Mouse (Mus musculus) limb, embryonic 11.5 days (tissue): ENCODE measurements around the gene Knl1. TPM values are rescaled to one million over a fixed set of nuclear protein-coding genes. Genes with fewer than 3 reads are reported as not detected.
"Not testable (repeated sequence)": the region's sequence is repeated elsewhere in the genome, so short reads cannot be mapped to it uniquely, and the experiment has no call there.

Source experiments
- ATAC-seq: fragments of 200-750 bp; cut with Nextera tagmentation; 2 replicates; pipeline ENCODE4 v1.8.0; 2017; ENCODE audit warnings: low read depth; ENCODE audit not compliant: insufficient number of reproducible peaks, low FRiP score, low TSS enrichment
- DNase-seq: peaks from one replicate; pipeline ENCODE4 v3.0.0-alpha.2; 2015; ENCODE audit warnings: low spot score
- H3K27ac ChIP-seq: fragments of 300-500 bp; sonication (generic); replicated peaks from 2 replicates; pipeline ENCODE4 v1.5.1; 2014; ENCODE audit warnings: low read depth, mild to moderate bottlenecking, low read length
- H3K27me3 ChIP-seq: fragments of 300-500 bp; sonication (generic); 2 replicates; pipeline ENCODE4 v1.6.1; 2014; ENCODE audit warnings: mild to moderate bottlenecking, low read length, mixed read lengths; ENCODE audit not compliant: control insufficient read depth, insufficient read depth
- H3K36me3 ChIP-seq: fragments of 300-500 bp; sonication (generic); 2 replicates; pipeline ENCODE4 v1.6.1; 2014; ENCODE audit warnings: mild to moderate bottlenecking, low read length, moderate library complexity, mixed read lengths; ENCODE audit not compliant: control insufficient read depth, insufficient read depth
- H3K4me1 ChIP-seq: fragments of 300-500 bp; sonication (generic); 2 replicates; pipeline ENCODE4 v1.6.1; 2014; ENCODE audit warnings: low read length, mixed read lengths; ENCODE audit not compliant: control insufficient read depth, insufficient read depth
- H3K4me2 ChIP-seq: fragments of 300-500 bp; sonication (generic); 2 replicates; pipeline ENCODE4 v1.6.1; 2014; ENCODE audit warnings: low read depth, mild to moderate bottlenecking, moderate library complexity; ENCODE audit not compliant: severe bottlenecking
- H3K4me3 ChIP-seq: fragments of 300-500 bp; sonication (generic); 2 replicates; pipeline ENCODE4 v1.5.1; 2014; ENCODE audit warnings: low read depth, low read length
- H3K9ac ChIP-seq: fragments of 300-500 bp; sonication (generic); 2 replicates; pipeline ENCODE4 v1.6.1; 2014; ENCODE audit warnings: mild to moderate bottlenecking, low read length
- H3K9me3 ChIP-seq: fragments of 300-500 bp; sonication (generic); 2 replicates; pipeline ENCODE4 v1.6.1; 2016; ENCODE audit warnings: low read length; ENCODE audit not compliant: control insufficient read depth
- WGBS: fragments of 180-500 bp; shearing (Covaris S2); extraction: QIAGEN DNeasy Blood & Tissue Kit; methylation state at CpG from one replicate; pipeline ENCODE4 v1.1.7; 2014; 5-methylcytosine and 5-hydroxymethylcytosine counted together
- polyA plus RNA-seq: library from polyadenylated mRNA; unstranded; fragments of >200 nt; fragmentation: Nextera tagmentation; extraction: Ambion mirVana; gene quantifications from 2 replicates; pipeline ENCODE4 v1.2.1, GENCODE M21; 2014

Gene Knl1
- polyA plus RNA-seq = 38.4 and 40.4 TPM in 2 replicates

DNA sequence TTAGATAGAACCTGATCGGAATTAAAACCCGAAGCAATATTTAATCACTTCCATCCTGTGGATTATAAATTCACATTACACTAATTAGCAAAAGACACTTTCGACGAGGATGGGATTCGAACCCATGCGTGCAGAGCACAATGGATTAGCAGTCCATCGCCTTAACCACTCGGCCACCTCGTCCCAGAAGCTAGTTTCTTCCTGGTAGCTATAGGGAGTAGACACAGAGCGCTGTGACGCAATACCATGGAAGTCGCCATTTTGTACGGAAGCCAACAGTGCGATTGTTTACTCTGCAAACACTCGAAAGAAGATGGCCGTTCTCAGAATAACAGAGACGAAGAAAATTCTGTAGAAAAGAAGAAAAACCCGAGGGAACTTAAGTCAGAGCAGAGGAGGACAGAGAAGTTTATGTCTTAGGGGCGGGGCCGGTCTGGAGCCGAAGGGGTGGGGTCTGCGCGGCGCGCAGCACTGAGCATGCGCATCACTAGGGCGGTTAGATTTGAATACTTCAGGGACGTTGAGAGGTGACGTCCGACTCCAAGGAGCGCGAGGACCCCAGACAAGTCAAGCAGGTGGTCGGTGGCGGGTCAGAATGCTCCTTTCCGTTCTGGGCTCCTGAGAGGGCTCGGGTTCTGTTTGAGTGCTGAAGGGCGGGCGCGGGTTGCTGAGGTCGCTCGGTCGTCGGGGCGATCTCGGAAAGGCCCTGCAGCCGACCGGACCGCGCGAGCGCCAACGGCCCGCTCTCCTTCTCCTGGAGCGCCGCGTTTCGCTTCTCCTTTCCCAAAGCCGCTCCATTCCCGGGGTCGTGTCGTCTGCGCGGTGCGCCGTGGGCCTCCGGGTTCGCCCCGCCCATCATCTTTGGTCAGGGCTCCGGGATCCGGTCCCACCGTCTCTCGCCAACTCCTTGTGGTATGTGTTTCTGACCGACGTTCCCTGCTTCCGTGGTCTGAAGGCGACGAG, at the start of gene Knl1:
TSS of gene Knl1 (plus strand) at position 471 of the 963 bp plus-strand sequence.
- WGBS = 1% methylated on average over 77 of the region's 77 CpGs
- Histone ChIP-seq H3K27ac (peak within 1 kb of the TSS; percentile 90), H3K9me3 (no peaks in the 10 kb centered on the region), H3K4me2 (peak within 1 kb of the TSS; percentile 57), H3K36me3 (no peaks in the 10 kb centered on the region), H3K4me3 (peak within 1 kb of the TSS; percentile 78), H3K27me3 (no peaks in the 10 kb centered on the region), H3K9ac (peak within 1 kb of the TSS; percentile 78), H3K4me1 (0 out of 2 replicates have a peak, but pooled peaks cover 1% of the 10 kb centered on the region)
- ATAC-seq (peak; percentile 95), DNase-seq (peak; percentile 100)

DNA sequence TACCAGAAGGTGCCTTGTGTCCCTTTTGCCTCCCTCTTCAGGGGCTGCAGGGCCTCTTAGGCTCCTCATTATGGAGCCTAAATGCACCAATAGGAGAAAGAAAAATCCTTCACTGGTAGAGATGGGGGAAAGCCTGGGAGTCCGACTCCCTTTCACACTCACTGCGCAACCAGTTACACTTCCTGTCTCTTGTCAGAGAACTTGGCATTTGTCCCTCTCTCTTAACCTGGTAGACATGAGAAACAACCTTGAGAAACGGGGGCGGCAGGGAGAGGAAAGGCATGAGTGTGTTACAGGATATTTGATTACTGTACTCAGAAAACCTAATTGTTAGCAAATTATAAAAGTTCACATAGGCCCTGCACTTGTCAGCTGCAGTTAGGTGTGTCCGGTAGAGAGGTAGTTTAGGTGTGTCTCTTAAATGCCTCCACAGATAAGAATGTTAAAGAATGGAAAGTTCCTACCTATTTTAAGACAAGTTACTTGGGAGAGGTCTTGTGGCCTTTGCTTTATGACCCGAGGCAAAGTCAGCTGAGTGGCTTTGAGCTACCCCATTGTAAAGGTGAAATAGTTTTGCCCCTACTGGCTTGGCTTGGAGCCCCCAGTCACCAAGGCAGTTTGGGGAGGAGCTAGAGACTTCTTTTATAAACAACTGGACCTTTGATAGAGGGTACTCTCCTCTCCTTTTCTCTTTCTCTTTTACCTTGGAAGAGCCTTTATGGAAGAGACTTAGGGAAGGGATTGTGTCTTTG, 48.6 kb upstream of the Knl1 start:
- no peak overlapping the region for H3K9ac ChIP-seq
- no peak for DNase-seq
- no peak overlapping the region for H3K4me2 ChIP-seq
- H3K9me3 ChIP-seq = no peaks in the 10 kb centered on the region
- 76% methylated on average over 6 of the region's 6 CpGs for WGBS
- no peaks in the 10 kb centered on the region for H3K4me1 ChIP-seq
- H3K4me3 ChIP-seq = no peak overlapping the region
- no peak for ATAC-seq
- H3K36me3 ChIP-seq = no peaks in the 10 kb centered on the region
- no peak overlapping the region for H3K27ac ChIP-seq
- peaks cover 7% of the 10 kb centered on the region; the same call in 1 of the 2 replicates for H3K27me3 ChIP-seq

DNA sequence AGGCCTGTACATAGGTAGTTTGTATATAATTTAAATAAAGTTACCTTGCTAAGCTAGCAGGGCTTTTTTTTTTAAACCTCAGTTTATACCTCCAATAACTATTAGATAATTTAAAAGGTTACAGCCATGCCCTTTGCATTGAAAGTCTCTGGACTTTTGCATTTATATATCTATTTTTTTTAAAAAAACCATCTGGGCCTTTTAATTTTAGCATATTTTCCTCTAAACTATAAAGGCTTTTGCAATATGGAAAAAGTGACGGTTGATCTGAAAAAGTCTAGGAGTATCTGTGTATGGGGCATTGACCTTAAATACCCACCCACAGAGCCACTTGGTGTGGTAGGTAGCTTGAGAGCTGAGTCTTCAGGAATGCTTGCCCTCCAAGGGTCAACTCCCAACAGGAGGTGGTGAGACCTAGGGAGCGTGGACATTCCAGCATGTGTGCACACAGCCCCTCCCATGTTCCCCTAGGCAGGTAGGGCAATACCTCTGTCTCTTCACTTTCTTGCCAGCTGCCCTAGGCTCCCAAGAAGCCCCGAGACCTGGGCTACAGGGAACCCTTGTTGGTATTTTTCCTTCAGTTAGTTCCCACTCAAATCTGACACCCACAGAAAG, 47.8 kb upstream of the Knl1 start:
- H3K9me3 ChIP-seq = no peaks in the 10 kb centered on the region
- H3K9ac ChIP-seq = no peak overlapping the region
- no peak overlapping the region for H3K4me2 ChIP-seq
- H3K4me1 ChIP-seq = no peaks in the 10 kb centered on the region
- ATAC-seq (no peak), DNase-seq (no peak)
- no peak overlapping the region for H3K27ac ChIP-seq
- no peak overlapping the region for H3K4me3 ChIP-seq
- WGBS = 80% methylated on average over 3 of the region's 3 CpGs
- H3K36me3 ChIP-seq = no peaks in the 10 kb centered on the region
- H3K27me3 ChIP-seq = peaks cover 7% of the 10 kb centered on the region; the same call in 1 of the 2 replicates

DNA sequence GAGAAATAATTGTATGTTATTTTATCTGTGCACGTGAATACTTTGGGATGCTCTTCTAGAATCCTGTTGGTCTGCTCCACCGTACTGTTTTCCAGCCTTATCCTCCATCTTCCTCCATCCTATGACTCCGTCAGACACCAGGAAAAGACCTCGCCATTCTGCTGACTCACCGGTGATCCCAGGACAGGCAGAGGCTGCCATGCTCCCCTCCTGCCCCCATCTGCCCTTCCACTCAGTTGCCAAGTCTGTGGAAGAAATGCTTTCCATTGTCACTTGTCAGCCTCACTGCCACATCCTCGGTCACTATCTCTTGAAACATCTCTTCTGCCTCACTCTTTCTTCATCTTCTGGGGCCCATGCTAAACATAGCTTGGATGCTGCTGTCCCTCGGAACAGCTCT, 40.0 kb upstream of the Knl1 start:
- Histone ChIP-seq H3K4me2 (no peak overlapping the region), H3K27me3 (no peaks in the 10 kb centered on the region), H3K4me1 (no peaks in the 10 kb centered on the region), H3K27ac (no peak overlapping the region), H3K36me3 (no peaks in the 10 kb centered on the region), H3K4me3 (no peak overlapping the region), H3K9me3 (no peaks in the 10 kb centered on the region), H3K9ac (no peak overlapping the region)
- WGBS = 90% methylated on average over 7 of the region's 7 CpGs
- ATAC-seq (no peak), DNase-seq (no peak)

DNA sequence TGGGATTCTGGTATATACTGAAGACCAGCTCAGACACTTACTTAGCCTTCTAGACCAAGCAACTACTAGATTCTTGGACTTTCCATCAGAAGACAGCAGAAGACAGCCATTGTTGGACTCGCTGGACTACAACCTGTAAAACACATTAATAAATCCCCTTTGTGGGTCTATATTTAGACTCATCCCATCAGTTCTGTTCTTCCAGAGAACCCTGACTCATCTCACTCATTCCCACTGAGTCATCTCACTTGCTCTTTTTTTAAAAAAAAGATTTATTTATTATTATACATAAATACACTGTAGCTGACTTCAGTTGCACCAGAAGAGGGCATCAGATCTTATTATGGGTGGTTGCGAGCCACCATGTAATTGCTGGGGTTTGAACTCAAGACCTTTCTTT, 37.5 kb upstream of the Knl1 start:
- Histone ChIP-seq H3K36me3 (no peaks in the 10 kb centered on the region), H3K27ac (no peak overlapping the region), H3K9me3 (no peaks in the 10 kb centered on the region), H3K4me3 (no peak overlapping the region), H3K27me3 (no peaks in the 10 kb centered on the region), H3K4me2 (no peak overlapping the region), H3K9ac (no peak overlapping the region), H3K4me1 (no peaks in the 10 kb centered on the region)
- ATAC-seq = no peak
- 95% methylated on average over 2 of the region's 2 CpGs for WGBS
- no peak for DNase-seq

DNA sequence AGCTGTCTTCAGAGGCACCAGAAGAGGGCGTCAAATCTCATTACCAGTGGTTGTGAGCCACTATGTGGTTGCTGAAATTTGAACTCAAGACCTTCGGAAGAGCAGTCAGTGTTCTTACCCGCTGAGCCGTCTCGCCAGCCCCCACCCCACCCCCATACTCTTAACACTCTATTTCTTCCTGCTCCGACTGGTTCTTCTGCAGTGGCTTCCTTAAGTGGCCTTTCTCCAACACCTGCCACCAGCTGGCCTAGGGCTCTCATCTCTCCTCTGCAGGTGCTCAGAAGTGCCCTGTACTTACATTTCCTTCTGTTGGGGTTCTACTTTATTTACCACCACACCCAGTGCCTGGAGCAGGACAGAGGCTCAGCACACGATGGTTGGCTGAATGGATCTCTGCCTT, 31.9 kb upstream of the Knl1 start:
- no peak overlapping the region for H3K27ac ChIP-seq
- 74% methylated on average over 7 of the region's 7 CpGs for WGBS
- H3K4me1 ChIP-seq = peaks cover 4% of the 10 kb centered on the region; the same call in 1 of the 2 replicates
- peaks cover 4% of the 10 kb centered on the region; the same call in 1 of the 2 replicates for H3K36me3 ChIP-seq
- H3K4me3 ChIP-seq = no peak overlapping the region
- no peaks in the 10 kb centered on the region for H3K9me3 ChIP-seq
- no peaks in the 10 kb centered on the region for H3K27me3 ChIP-seq
- DNase-seq (no peak), ATAC-seq (no peak)
- H3K4me2 ChIP-seq = no peak overlapping the region
- no peak overlapping the region for H3K9ac ChIP-seq

DNA sequence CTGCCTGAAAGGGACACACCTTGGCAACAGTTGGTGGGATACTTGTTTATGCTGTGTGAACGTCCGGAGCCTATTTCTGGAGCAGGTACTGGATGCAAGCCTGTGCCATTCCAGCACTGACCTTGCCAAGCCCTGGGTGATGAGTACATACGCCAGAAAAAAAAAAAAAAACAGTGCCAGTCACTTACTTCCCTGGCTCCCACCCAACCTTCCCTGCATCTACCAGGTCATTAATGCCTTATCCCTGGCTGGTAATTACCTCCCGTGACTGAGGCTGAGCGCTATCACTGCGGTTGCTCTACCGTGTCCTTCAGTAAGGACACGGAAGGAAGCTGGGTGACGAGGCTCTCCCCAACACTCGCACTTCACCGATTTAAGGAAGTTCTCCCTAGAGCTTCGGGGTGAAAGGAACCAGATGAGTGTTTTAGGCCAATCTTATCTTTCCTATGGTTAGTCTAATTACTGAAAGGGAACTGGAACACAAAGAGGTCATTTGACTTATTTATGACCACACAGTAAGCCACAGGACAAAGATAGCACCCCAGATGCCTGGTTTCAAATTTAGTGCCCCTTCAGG, 31.2 kb upstream of the Knl1 start:
- H3K36me3 ChIP-seq = peaks cover 4% of the 10 kb centered on the region; the same call in 1 of the 2 replicates
- no peak overlapping the region for H3K27ac ChIP-seq
- no peaks in the 10 kb centered on the region for H3K27me3 ChIP-seq
- H3K9ac ChIP-seq = no peak overlapping the region
- H3K4me2 ChIP-seq = no peak overlapping the region
- H3K4me3 ChIP-seq = no peak overlapping the region
- H3K9me3 ChIP-seq = no peaks in the 10 kb centered on the region
- ATAC-seq = no peak
- H3K4me1 ChIP-seq = peaks cover 4% of the 10 kb centered on the region; the same call in 1 of the 2 replicates
- 68% methylated on average over 12 of the region's 12 CpGs for WGBS
- DNase-seq = no peak

DNA sequence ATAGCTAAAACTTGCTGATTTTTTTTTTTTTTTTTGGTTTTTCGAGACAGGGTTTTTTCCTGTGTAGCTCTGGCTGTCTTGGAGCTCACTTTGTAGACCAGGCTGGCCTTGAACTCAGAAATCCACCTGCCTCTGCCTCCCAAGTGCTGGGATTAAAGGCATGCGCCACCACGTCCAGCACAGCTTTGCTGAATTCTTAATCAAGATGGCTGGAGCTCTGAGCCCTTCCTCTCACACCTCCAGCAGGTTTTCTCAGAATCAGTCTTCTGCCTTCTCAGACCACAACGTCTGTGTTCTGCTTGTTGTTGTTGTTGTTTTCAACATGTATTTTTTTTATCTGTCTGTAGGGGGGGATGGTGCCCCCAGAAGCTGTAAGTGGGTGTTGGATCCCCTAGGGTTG, 30.6 kb upstream of the Knl1 start:
- H3K4me1 ChIP-seq, H3K9ac ChIP-seq, H3K4me3 ChIP-seq, H3K27me3 ChIP-seq, H3K9me3 ChIP-seq, DNase-seq, H3K4me2 ChIP-seq, H3K27ac ChIP-seq, ATAC-seq, H3K36me3 ChIP-seq: not testable (repeated sequence)
- 83% methylated on average over 4 of the region's 4 CpGs for WGBS
